Mouse (Mus musculus) gastrocnemius, adult 2 months (tissue): ENCODE measurements around the gene Rrp7a. TPM values are rescaled to one million over a fixed set of nuclear protein-coding genes. Genes with fewer than 3 reads are reported as not detected.

Experiments
- DNase-seq: peaks from one replicate; pipeline ENCODE4 v3.0.0; 2022
- H3K27ac ChIP-seq: fragments of 200-600 bp; 2 replicates; pipeline ENCODE4 v1.8.1; 2022; ENCODE audit warnings: mild to moderate bottlenecking
- H3K4me3 ChIP-seq: fragments of 200-600 bp; 2 replicates; pipeline ENCODE4 v1.8.1; 2022; ENCODE audit warnings: mild to moderate bottlenecking, moderate library complexity
- CTCF ChIP-seq: fragments of 200-600 bp; IDR thresholded peaks from 2 replicates; pipeline ENCODE4 v1.8.1; 2022; ENCODE audit warnings: antibody characterized with exemption, mild to moderate bottlenecking, moderate library complexity
- intact Hi-C: fragments of 180-260 bp; cut with DNase I; formaldehyde crosslinking; loops from one replicate; pipeline ENCODE4 v1.15.1; 2025
- long read RNA-seq, 2 experiments: library from polyadenylated mRNA; stranded (forward); transcript quantifications; one replicate each; pipeline ENCODE4 v2.0.0; 2021
- total RNA-seq, 2 experiments: library from RNA; stranded (reverse); gene quantifications; 2 replicates each; pipeline ENCODE4 v1.2.3; 2021

Gene Rrp7a
- total RNA-seq: 10 to 100 TPM; 34.3 to 41.3 TPM
- long read RNA-seq, experiment 1, full-length matches to known transcripts: 48 of 55 reads
- long read RNA-seq, experiment 1, partial matches to known transcripts: 3 of 55 reads
- long read RNA-seq, experiment 1, other reads (novel, unspliced or antisense): 4 of 55 reads
- long read RNA-seq, experiment 2, full-length matches to known transcripts: 60 of 66 reads
- long read RNA-seq, experiment 2, partial matches to known transcripts: 3 of 66 reads
- long read RNA-seq, experiment 2, other reads (novel, unspliced or antisense): 3 of 66 reads

- no peak for TF ChIP-seq CTCF
- H3K4me3 ChIP-seq: peak within 1 kb of the TSS; percentile 100
- intact Hi-C loops: no loop called here
- H3K27ac ChIP-seq: peak within 1 kb of the TSS; percentile 87
- peak; percentile 95 for DNase-seq
Observed at GRCm38 (mm10) chr15:83122566-83123145, at the start of gene Rrp7a. Rrp7a (minus strand) TSS chr15:83122801.

DNA sequence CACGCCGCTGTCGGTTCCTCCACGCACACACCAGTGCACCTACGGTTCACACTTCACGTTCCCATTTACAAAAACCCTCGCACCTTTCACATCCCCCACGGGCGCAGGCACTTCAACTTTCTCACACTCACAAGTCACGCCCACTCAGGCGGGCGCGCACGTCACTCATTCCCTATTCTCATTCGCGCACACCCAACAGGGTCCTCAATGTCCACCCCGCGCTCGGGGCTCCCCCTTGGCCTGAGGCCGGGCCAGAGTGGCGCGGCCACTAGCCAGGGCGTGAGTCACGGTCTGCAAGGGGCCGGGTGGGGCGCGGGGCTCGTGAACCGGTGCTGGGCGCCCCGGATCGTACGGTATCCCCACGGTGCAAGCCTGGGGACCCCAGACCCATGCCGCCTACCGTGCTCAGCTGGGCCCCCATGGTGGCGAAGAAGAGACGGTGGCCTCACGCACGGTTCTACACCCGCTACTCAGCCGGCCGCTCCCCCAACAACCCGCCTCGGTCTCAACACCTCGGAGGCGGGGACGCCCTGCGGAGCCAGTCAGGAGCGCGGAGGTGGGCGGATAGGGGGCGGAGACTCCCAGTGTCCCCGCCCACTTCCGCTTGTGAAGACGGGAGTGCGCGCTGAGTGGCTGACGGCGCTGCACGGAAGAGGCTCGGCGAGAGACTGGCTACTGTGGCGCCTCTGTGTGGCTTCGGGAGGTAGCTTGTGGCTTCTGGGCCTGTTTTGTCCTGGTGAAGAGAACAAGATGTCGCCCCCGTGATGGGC, 49.3 kb upstream of the Rrp7a start:
- intact Hi-C loops: loop anchor here (2.0 kb wide), 2 partner anchors 15 to 23 kb away; partner anchors contain the start of gene Poldip3
- TF ChIP-seq CTCF: peak; percentile 58
- peak; percentile 97 for DNase-seq
- Histone ChIP-seq H3K27ac (peak overlapping the region; percentile 94), H3K4me3 (peak overlapping the region; percentile 98)

DNA sequence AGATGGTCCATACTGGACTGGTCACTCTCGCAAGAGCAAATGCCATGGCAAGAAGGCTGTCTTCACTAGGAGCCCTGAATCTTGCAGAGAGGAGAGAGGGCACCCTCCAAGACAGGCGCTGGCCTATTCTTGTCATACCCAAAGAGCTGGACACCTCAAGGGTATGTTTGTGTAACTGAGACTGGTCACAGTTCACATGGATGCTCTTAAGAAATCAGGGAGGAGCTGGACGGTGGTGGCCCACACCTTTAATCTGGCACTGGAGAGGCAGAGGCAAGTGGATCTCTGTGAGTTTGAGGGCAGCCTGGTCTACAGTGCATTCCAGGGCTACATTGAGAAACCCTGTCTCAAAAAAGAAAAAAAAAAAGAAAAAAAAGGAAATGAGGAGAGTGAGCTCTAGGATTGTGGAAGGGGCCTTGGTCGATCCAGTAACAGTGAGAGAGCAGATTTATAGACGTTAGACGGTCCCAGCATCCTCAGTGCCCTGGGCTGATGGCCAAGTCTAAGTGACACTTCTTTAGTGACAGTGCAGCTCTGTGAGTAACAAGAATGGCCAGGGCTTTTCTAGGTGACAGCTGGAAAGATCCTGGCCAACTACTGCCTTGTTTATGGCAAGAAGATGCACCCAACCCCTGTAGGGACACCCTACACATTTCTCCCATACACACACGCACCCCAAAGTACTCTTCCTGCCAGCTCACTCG, 48.5 kb upstream of the Rrp7a start:
- peak overlapping the region; percentile 94 for H3K27ac ChIP-seq
- H3K4me3 ChIP-seq: peak overlapping the region; percentile 98
- intact Hi-C loops: no loop called here
- DNase-seq: no peak
- no peak for TF ChIP-seq CTCF

DNA sequence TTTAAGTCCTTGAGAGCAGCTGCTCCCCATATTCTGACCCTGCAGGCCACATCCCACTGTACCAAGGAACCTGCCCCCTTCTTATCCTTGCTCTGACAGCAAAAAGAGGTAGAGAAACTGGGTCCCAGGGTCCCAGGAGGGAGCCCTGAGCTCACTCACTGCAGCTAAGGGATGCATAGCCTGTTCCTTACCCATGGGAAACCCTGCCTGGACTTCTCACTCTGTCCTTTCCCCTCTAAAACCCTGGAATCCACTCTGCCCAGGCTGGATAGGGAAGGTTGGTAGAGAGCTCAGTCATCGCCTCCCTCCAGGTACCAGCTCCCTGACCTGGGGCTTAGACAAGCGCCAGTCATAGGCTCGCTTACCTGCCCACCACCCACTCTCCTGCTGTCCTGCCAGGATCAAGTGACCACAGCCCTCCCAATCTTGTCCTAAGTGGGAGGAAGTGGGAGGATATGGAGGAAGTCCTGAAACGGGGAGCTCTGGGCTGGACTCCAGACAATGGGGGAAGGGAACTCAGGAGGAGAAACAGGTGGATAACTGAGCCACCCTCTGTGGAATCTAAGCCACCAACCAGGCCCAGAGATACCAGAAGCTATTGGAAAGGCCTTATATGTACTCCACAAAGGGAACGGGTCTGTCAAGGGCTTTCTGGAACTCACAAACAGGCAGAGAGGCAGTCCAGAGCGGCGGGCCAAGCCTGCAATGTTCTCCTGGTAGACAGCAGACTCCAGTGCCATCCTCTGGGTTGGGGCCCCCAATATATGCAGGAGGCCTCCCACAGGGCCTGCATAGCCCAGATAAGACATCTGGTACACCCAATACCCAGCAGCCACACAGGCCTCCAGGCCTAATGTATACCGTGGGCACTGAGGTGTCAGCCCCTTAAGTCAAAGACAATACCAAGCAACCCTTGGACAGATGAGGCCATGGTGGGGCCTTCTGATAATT, 47.4 kb upstream of the Rrp7a start:
- H3K27ac ChIP-seq: peak overlapping the region; percentile 77
- intact Hi-C loops: no loop called here
- H3K4me3 ChIP-seq: peak overlapping the region; percentile 69
- TF ChIP-seq CTCF: no peak
- DNase-seq: peak; percentile 54

DNA sequence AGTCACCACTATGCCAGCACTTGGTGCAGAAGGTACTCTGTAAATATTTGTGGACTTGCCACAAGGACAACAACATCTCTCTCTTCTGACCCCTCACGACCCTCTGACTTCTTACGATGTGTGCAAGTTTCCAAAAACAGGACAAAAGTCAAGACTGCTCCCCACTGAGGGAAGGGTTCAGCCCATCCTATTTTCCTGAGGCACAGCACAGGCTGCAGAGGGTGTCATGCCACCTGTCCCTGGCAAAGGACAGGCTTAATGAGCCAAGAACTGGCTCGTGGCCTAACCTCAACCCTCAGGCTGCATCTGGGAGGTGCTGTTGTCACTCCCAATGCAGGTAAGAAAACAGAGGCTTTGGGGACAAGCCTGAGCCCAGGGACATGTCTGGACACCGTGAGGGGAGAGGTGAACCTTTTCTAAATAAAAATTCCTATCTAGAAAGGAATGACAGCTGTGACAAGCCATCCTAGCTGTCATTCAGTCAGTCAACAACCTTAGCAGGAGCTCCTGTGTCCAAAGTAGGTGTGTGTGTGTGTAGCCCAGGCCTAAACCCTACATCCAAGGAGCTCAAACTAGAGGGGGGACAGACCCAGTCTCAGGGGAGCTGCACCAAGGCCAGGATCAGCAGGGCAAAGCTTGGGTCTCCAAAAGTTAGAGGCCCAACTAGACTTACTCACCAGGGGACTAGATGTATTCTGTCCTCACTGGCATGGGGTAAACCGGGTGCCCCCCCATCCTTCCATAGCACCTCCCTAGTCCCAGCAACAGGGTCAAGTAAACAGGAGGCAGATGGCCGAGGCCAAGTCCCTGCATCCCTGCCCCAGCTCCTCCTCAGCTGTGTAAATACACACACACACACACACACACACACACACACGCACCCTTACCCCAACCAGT, 46.5 kb upstream of the Rrp7a start:
- no peak for TF ChIP-seq CTCF
- intact Hi-C loops: no loop called here
- peak overlapping the region; percentile 69 for H3K4me3 ChIP-seq
- DNase-seq: no peak
- H3K27ac ChIP-seq: peak overlapping the region; percentile 77

GRCm38 (mm10) chr15:83168311-83168710, 45.7 kb upstream of the Rrp7a start:
- intact Hi-C loops: no loop called here
- Histone ChIP-seq H3K4me3 (peak overlapping the region; percentile 69), H3K27ac (peak overlapping the region; percentile 28; the same call in 1 of the 2 replicates)
- DNase-seq: no peak
- TF ChIP-seq CTCF: no peak

DNA sequence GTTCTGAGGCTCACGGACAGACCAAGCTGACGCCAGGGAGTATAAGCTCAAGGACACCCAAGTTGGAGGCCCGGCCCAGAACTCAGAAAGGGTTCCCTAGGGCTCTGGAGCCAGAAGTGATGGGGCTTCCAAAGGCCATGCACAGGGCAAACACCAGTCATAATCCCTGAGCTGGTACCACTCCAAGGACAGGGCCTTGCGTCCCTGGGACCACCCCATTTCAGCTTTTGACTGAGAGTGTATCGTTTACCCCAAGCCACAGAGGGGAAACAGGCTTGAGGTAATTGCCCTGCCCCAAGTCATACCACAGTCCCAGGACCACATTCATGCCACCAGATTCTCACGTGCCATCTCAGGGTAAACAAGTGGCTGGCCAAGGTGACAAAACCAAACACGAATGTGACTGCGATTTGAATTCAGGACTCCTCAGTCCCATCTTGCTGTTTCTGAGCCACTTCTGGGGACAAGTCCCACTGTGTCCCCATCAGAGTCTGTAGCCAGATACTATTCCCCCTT, 45.0 kb upstream of the Rrp7a start:
- peak overlapping the region; percentile 83 for H3K27ac ChIP-seq
- H3K4me3 ChIP-seq: peak overlapping the region; percentile 45; the same call in 1 of the 2 replicates
- intact Hi-C loops: no loop called here
- no peak for DNase-seq
- TF ChIP-seq CTCF: no peak

DNA sequence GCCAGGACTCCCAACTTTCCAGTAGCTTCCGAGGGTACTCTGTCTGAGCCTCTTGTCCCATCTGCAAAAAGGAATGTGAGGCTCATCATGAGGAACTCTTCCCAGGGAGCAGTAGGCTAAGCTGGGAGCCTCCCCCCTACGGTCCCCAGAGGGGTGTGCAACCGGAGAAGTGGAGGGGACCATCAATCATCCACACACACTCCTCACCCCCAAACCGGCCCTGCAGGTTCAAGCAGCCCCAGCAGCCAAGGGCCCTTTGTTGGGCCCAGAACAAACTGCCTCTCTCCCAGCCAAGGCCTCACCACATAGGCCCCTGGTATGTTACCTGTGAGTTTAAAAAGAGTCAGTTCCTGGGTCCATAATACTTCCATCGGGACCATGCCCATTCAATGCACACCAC, 44.5 kb upstream of the Rrp7a start:
- intact Hi-C loops: no loop called here
- peak overlapping the region; percentile 83 for H3K27ac ChIP-seq
- peak overlapping the region; percentile 45 for H3K4me3 ChIP-seq
- DNase-seq: no peak
- no peak for TF ChIP-seq CTCF

- peak; percentile 71 for DNase-seq
- Histone ChIP-seq H3K4me3 (peak overlapping the region; percentile 45), H3K27ac (peak overlapping the region; percentile 83)
- intact Hi-C loops: no loop called here
- TF ChIP-seq CTCF: no peak
Observed at GRCm38 (mm10) chr15:83166642-83167041, 44.0 kb upstream of the Rrp7a start.

GRCm38 (mm10) chr15:83165526-83166315, 43.1 kb upstream of the Rrp7a start:
- no peak for TF ChIP-seq CTCF
- no peak for DNase-seq
- H3K4me3 ChIP-seq: peak overlapping the region; percentile 26; the same call in 1 of the 2 replicates
- peak overlapping the region; percentile 83 for H3K27ac ChIP-seq
- intact Hi-C loops: no loop called here
